Mouse (Mus musculus): Measurements from ENCODE around the gene Ndufa1.
A peak's percentile ranks its signal among the peaks of the same experiment; 100 is the strongest.
"Not testable (repeated sequence)": the region's sequence is repeated elsewhere in the genome, so short reads cannot be mapped to it uniquely, and the experiment has no call there.

The Ndufa1 gene

DNA sequence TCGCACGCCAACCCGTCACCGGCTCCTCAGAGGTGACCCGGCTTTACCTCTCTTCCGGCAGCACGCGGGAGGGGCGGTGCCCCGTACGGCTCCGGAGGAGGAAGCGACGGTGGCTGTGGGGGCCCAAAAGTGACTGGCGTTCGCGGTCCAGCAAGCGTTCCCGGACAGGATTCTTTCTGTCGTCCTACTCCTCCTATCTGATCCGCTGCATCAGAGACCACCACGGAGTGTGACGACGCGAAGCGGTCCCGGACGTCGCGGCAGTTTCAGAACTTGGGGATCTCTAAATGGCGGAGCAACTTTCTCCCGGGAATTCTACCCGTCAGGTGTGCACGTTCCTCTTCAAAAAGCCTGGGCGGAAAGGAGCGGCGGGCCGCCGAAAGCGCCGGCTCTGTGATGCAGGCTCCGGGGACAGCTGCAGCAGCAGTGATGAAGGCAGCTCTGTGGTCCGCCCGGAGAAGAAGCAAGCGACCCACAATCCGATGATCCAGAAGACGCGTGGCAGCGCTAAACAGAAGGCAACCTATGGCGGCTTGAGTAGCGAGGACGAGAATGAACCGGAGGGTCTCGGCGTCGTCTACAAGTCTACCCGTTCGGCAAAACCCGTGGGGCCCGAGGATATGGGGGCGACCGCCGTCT is at the start of gene Ndufa1, which contains the start of gene Rnf113a1:
Ndufa1 (minus strand) TSS at position 59 of the 639 bp plus-strand sequence.
Rnf113a1 (plus strand) TSS at position 141 of the 639 bp plus-strand sequence.
- peak; percentile 83 for DNase-seq

DNA sequence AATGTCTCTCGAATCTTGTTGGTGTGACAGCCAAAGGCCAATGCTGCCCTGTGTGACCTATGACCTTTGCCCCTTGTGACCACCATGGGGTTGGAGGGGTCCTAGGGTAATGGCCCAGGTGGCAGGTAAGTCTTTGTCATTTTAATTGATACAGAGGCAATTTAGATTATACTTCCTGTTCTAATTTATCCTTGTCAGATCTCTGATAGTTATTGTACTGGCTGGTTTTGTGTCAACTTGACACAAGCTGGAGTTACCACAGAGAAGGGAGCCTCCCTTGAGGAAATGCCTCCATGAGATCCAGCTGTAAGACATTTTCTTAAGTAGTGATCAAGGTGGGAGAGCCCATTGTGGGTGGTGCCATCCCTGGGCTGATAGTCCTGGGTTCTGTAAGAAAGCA is 31.2 kb upstream of the Ndufa1 start, which contains the start of gene Rhox1:
Rhox1 (minus strand) TSS at position 101 of the 400 bp plus-strand sequence.
- DNase-seq, result not testable (repeated sequence)

GRCm38 (mm10) chrX:37210941-37211340 is 20.0 kb upstream of the Ndufa1 start, which contains the start of gene Gm9:
Gene Gm9, minus strand, starts transcription at chrX:37211041.
- no peak for DNase-seq

GRCm38 (mm10) chrX:37198676-37199075 is 7.7 kb upstream of the Ndufa1 start:
- DNase-seq, result no peak

- peak; percentile 1 to 3 for DNase-seq
Measured at GRCm38 (mm10) chrX:37191744-37192379, 899 bp upstream of the Ndufa1 start.

GRCm38 (mm10) chrX:37190755-37191104 is 233 bp downstream of the Ndufa1 start:
- no peak for DNase-seq

GRCm38 (mm10) chrX:37184401-37184800 is 6.6 kb downstream of the Ndufa1 start:
- not testable (repeated sequence) for DNase-seq

- no peak for DNase-seq
Measured at GRCm38 (mm10) chrX:37168742-37169141, 22.2 kb downstream of the Ndufa1 start, which contains the start of gene Akap14. Gene Akap14, minus strand, starts transcription at chrX:37168842.

- DNase-seq, result peak; percentile 27 to 57
Measured at GRCm38 (mm10) chrX:37167085-37167484, 23.9 kb downstream of the Ndufa1 start.

DNA sequence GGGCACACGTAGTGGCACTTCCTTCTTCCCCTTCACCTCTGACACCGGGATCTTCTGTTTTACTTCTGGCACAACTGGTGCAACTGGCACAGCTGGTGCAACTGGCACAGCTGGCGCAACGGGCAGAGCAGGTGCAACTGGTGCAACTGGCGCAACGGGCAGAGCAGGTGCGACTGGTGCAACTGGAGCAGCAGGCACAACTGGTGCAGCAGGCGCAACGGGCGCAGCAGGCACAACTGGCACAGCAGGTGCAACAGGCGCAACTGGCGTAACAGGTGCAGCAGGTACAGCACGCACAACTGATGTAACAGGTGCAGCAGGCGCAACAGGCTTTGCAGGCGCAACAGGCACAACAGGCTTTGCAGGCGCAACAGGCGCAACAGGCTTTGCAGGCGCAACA is 27.8 kb downstream of the Ndufa1 start:
- no peak for DNase-seq

GRCm38 (mm10) chrX:37161169-37161568 is 29.8 kb downstream of the Ndufa1 start:
- DNase-seq, result no peak

GRCm38 (mm10) chrX:37157839-37158238 is 33.1 kb downstream of the Ndufa1 start:
- DNase-seq, result no peak

GRCm38 (mm10) chrX:37144954-37145353 is 46.0 kb downstream of the Ndufa1 start:
- DNase-seq, result peak in 1 of 2 experiments; percentile 3

- not testable (repeated sequence) for DNase-seq
Measured at GRCm38 (mm10) chrX:37144498-37144897, 46.5 kb downstream of the Ndufa1 start.

- no peak for DNase-seq
Measured at GRCm38 (mm10) chrX:37141732-37142131, 49.2 kb downstream of the Ndufa1 start.

All from lung, adult 18-20 months (tissue).